Mouse (Mus musculus): ENCODE measurements around the gene Btbd10. TPM values are rescaled to one million over a fixed set of nuclear protein-coding genes. Genes with fewer than 3 reads are reported as not detected.
A peak's percentile ranks its signal among the peaks of the same experiment; 100 is the strongest.

The Btbd10 gene
- polyA plus RNA-seq (2016; fragmentation: Nextera tagmentation; extraction: Ambion mirVana), result 42.3 and 47.3 TPM in 2 replicates

GRCm38 (mm10) chr7:113368746-113369619, at the start of gene Btbd10:
Btbd10 (minus strand) TSS chr7:113369392.
- H3K4me1 ChIP-seq, result peaks cover 8% of the 10 kb centered on the region; the same call in 1 of the 2 replicates
- H3K36me3 ChIP-seq, result no peaks in the 10 kb centered on the region
- peak within 1 kb of the TSS; percentile 74 for H3K27ac ChIP-seq
- peak within 1 kb of the TSS; percentile 83 for H3K4me2 ChIP-seq (replicated peaks)
- H3K27me3 ChIP-seq (replicated peaks), result no peaks in the 10 kb centered on the region
- H3K4me3 ChIP-seq, result peak within 1 kb of the TSS; percentile 90
- peak; percentile 99 for ATAC-seq (ENCODE audit: low FRiP score, low read depth)
- under 1% methylated on average over 64 of the region's 64 CpGs for WGBS
- H3K9ac ChIP-seq, result peak within 1 kb of the TSS; percentile 88
- H3K9me3 ChIP-seq, result no peaks in the 10 kb centered on the region

GRCm38 (mm10) chr7:113416536-113416935, 47.3 kb upstream of the Btbd10 start:
- 76% methylated on average over 1 of the region's 1 CpGs for WGBS
- Histone ChIP-seq H3K4me1 (no peaks in the 10 kb centered on the region), H3K27me3 (replicated peaks) (no peaks in the 10 kb centered on the region), H3K9ac (no peak overlapping the region), H3K36me3 (no peaks in the 10 kb centered on the region), H3K4me2 (replicated peaks) (no peak overlapping the region), H3K9me3 (no peaks in the 10 kb centered on the region), H3K27ac (no peak overlapping the region), H3K4me3 (no peak overlapping the region)
- ATAC-seq (ENCODE audit: low FRiP score, low read depth), result no peak

DNA sequence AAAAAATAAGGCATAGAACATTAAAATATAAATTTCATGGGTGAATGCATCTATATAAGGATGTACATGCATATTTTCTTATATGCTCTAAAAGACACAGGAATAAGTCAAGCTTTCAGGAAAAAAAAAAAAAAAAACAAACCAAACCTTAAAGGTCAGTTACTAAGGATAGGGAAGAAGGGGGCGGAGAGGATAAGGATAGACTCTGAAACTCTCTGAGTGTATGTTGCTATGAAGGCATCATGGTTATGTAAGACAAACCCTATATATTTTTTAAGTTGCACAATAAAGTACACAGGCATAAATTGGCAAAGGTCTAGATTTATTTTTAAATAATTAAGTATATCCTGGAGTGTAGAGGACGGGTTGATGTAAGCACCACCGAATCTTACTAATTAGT, 46.1 kb upstream of the Btbd10 start:
- no peaks in the 10 kb centered on the region for H3K36me3 ChIP-seq
- H3K4me1 ChIP-seq, result no peaks in the 10 kb centered on the region
- no peaks in the 10 kb centered on the region for H3K9me3 ChIP-seq
- no peak overlapping the region for H3K27ac ChIP-seq
- no peaks in the 10 kb centered on the region for H3K27me3 ChIP-seq (replicated peaks)
- WGBS, result 95% methylated on average over 3 of the region's 3 CpGs
- ATAC-seq (ENCODE audit: low FRiP score, low read depth), result no peak
- no peak overlapping the region for H3K9ac ChIP-seq
- H3K4me2 ChIP-seq (replicated peaks), result no peak overlapping the region
- H3K4me3 ChIP-seq, result no peak overlapping the region

DNA sequence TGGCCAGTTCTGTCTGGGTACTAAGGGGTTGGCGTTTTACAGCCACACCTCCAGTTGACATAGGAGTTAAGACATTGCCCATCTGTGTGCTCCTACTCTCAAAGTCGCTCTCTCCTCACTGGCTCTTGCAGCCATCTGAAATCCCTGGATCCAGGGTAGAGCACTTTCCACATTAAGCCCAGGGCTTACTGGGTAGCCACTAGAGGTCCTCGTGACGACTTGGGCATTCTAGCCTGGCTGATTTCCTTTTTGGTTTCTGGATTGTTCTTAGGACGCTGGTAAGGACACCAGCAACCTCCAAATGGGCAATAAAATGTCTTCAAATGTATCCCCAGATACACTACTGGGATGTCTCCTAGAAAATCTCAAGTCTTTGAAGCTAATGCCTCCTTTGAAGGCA, 39.5 kb upstream of the Btbd10 start:
- H3K4me3 ChIP-seq, result no peak overlapping the region
- no peaks in the 10 kb centered on the region for H3K4me1 ChIP-seq
- H3K36me3 ChIP-seq, result no peaks in the 10 kb centered on the region
- no peaks in the 10 kb centered on the region for H3K27me3 ChIP-seq (replicated peaks)
- ATAC-seq (ENCODE audit: low FRiP score, low read depth), result no peak
- no peak overlapping the region for H3K4me2 ChIP-seq (replicated peaks)
- no peaks in the 10 kb centered on the region for H3K9me3 ChIP-seq
- no peak overlapping the region for H3K9ac ChIP-seq
- WGBS, result 55% methylated on average over 5 of the region's 5 CpGs
- H3K27ac ChIP-seq, result no peak overlapping the region

DNA sequence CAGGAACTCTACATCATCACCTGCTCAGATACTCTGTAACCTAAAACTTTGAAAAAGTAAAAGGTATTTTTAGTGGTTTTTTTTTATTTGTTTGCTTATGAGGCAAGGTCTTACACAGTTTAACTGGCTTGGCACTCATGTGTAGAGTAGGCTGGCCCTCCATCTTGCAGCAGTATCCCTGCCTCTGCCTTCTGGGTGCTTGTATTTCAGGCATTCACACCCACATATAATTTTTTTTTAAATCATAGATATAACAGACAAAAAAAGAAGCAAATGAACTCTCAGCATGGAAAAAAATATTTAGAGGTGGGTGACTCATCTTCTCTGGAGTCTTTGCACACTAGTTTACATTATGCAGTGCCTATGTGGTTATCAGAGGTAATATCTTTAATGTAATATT, 28.9 kb upstream of the Btbd10 start:
- Histone ChIP-seq H3K36me3 (no peaks in the 10 kb centered on the region), H3K4me1 (no peaks in the 10 kb centered on the region), H3K9ac (no peak overlapping the region), H3K27me3 (replicated peaks) (no peaks in the 10 kb centered on the region), H3K9me3 (no peaks in the 10 kb centered on the region), H3K27ac (no peak overlapping the region), H3K4me3 (no peak overlapping the region), H3K4me2 (replicated peaks) (no peak overlapping the region)
- no peak for ATAC-seq (ENCODE audit: low FRiP score, low read depth)

DNA sequence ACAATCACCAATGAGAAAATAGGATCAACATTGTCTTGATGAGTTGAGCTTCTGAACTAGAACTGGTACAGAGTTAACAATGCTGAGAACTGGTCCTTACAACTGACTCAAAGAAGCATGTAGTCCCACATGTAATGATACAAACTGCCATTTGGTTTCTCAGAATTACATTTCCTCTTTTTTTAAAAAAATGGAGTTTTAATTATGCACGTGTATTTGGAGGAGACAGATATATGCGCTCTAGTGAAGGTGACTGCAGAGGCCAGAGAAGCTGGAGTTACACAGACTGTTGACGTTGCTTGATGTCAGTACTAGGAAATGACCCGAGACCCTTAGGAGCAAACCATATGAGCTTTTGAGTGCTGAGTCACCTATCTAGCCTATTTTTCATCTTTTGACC, 27.5 kb upstream of the Btbd10 start:
- WGBS, result 90% methylated on average over 4 of the region's 4 CpGs
- Histone ChIP-seq H3K9ac (no peak overlapping the region), H3K4me2 (replicated peaks) (no peak overlapping the region), H3K36me3 (no peaks in the 10 kb centered on the region), H3K4me3 (no peak overlapping the region), H3K27ac (no peak overlapping the region), H3K27me3 (replicated peaks) (no peaks in the 10 kb centered on the region), H3K9me3 (no peaks in the 10 kb centered on the region), H3K4me1 (no peaks in the 10 kb centered on the region)
- ATAC-seq (ENCODE audit: low FRiP score, low read depth), result no peak

DNA sequence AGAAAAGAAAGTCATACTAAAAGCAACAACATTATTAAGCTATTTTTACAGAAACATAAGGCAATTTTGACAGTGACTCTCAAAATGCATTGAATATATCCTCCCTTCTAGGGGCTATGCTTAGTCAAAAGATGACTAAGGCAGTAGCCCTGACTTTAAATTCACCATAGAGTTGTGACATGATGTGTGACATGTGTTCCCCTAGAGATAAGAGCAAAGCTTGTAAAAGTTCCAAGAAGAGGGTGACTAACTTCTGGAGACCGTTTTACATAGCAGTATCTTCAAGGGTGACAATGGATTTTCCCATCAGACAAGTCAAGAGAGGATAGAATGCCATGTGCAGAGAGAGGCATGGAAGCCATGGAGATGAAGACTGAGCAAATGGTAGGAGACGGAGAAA, 22.4 kb upstream of the Btbd10 start:
- no peak for ATAC-seq (ENCODE audit: low FRiP score, low read depth)
- WGBS, result 86% methylated on average over 2 of the region's 2 CpGs
- Histone ChIP-seq H3K27ac (no peak overlapping the region), H3K9me3 (no peaks in the 10 kb centered on the region), H3K9ac (no peak overlapping the region), H3K36me3 (no peaks in the 10 kb centered on the region), H3K4me2 (replicated peaks) (no peak overlapping the region), H3K27me3 (replicated peaks) (no peaks in the 10 kb centered on the region), H3K4me1 (no peaks in the 10 kb centered on the region), H3K4me3 (no peak overlapping the region)

- Histone ChIP-seq H3K9ac (no peak within 1 kb of the TSS), H3K27me3 (replicated peaks) (no peaks in the 10 kb centered on the region), H3K9me3 (no peaks in the 10 kb centered on the region), H3K36me3 (no peaks in the 10 kb centered on the region), H3K4me3 (no peak within 1 kb of the TSS), H3K4me1 (no peaks in the 10 kb centered on the region), H3K27ac (no peak within 1 kb of the TSS), H3K4me2 (replicated peaks) (no peak within 1 kb of the TSS)
- ATAC-seq (ENCODE audit: low FRiP score, low read depth), result no peak
- WGBS, result 88% methylated on average over 2 of the region's 2 CpGs
Measured at GRCm38 (mm10) chr7:113388470-113388869, 19.3 kb upstream of the Btbd10 start, which contains the start of gene Pth. Pth (minus strand) TSS chr7:113388570.

- H3K27ac ChIP-seq, result no peak overlapping the region
- H3K27me3 ChIP-seq (replicated peaks), result no peaks in the 10 kb centered on the region
- H3K36me3 ChIP-seq, result no peaks in the 10 kb centered on the region
- H3K4me2 ChIP-seq (replicated peaks), result no peak overlapping the region
- no peaks in the 10 kb centered on the region for H3K9me3 ChIP-seq
- 29% methylated on average over 7 of the region's 7 CpGs for WGBS
- H3K4me1 ChIP-seq, result no peaks in the 10 kb centered on the region
- ATAC-seq (ENCODE audit: low FRiP score, low read depth), result peak; percentile 53; the same call in 1 of the 2 replicates
- no peak overlapping the region for H3K4me3 ChIP-seq
- no peak overlapping the region for H3K9ac ChIP-seq
Measured at GRCm38 (mm10) chr7:113377875-113378658, 8.9 kb upstream of the Btbd10 start.

DNA sequence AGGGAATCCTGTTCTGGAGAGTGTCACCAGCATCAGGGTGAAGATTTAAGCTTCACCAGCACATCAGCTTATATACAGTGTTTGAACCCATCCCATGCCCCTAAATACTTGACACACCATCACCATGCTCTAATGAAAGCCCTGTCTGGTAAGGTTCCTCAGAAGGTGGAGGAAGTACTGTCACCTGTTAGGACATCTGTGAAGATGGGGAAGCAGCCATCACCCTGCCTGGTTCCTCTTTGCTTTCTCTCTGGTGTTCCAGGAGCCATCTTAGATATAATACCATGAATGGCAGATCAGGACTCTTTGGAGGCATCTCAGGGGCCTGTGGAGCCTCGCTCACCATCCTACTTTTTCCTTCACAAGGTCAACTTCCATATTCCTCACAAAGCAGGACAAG, 3.5 kb upstream of the Btbd10 start:
- H3K4me3 ChIP-seq, result no peak overlapping the region
- ATAC-seq (ENCODE audit: low FRiP score, low read depth), result no peak
- 81% methylated on average over 1 of the region's 1 CpGs for WGBS

DNA sequence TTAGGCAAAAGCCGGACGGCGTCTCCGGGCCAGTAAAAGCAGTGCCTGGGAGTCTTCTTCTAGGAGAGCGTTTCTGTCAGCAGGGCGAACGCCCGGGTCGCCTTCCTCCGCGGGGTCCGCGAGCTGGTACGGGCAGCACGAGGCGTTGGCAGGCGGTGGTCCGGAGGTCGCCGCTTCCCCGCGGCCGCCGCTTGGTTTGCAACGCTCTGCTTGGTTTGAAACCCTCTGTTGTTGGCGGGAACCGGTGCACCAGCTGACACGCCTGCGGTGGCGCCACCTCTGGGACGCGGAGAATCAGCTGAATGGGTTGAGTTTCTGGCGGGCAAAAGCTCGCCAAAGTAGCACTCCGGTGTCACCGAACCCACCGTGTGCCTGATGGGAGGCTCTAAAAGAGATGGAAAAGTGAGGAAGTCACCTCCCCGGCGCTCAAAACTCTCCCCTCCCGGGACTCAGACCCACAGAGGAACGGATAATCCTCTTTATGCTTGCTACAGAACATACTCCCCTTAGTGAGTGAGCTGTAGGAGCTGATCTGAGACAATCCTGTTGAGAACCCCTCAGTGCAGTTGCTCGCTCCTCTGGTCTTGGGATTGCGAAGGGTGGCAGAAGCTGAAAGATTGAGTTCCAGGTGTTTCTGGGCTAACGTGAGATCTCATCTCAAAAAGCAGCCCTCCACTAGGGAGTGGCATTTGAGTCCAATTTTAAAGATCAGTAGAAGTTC, 588 bp upstream of the Btbd10 start:
- Histone ChIP-seq H3K9me3 (no peaks in the 10 kb centered on the region), H3K36me3 (no peaks in the 10 kb centered on the region), H3K4me3 (peak overlapping the region; percentile 90), H3K9ac (peak overlapping the region; percentile 73), H3K27ac (peak overlapping the region; percentile 64), H3K4me2 (replicated peaks) (peak overlapping the region; percentile 83), H3K4me1 (peaks cover 8% of the 10 kb centered on the region; the same call in 1 of the 2 replicates), H3K27me3 (replicated peaks) (no peaks in the 10 kb centered on the region)
- WGBS, result under 1% methylated on average over 44 of the region's 44 CpGs
- peak; percentile 75 for ATAC-seq (ENCODE audit: low FRiP score, low read depth)

More for the DNA sequence above, 3.5 kb upstream of the Btbd10 start:
- Histone ChIP-seq H3K36me3 (no peaks in the 10 kb centered on the region), H3K4me2 (replicated peaks) (no peak overlapping the region), H3K9ac (no peak overlapping the region), H3K4me1 (peaks cover 8% of the 10 kb centered on the region; the same call in 1 of the 2 replicates), H3K27ac (no peak overlapping the region), H3K27me3 (replicated peaks) (no peaks in the 10 kb centered on the region), H3K9me3 (no peaks in the 10 kb centered on the region)

- Histone ChIP-seq H3K4me2 (replicated peaks) (no peak overlapping the region), H3K36me3 (no peaks in the 10 kb centered on the region), H3K27me3 (replicated peaks) (no peaks in the 10 kb centered on the region), H3K27ac (no peak overlapping the region), H3K9me3 (no peaks in the 10 kb centered on the region), H3K4me3 (no peak overlapping the region), H3K4me1 (peaks cover 8% of the 10 kb centered on the region; the same call in 1 of the 2 replicates), H3K9ac (no peak overlapping the region)
- no peak for ATAC-seq (ENCODE audit: low FRiP score, low read depth)
- 82% methylated on average over 4 of the region's 4 CpGs for WGBS
Measured at GRCm38 (mm10) chr7:113367440-113367839, 1.8 kb downstream of the Btbd10 start.

All from neural tube, embryonic 12.5 days (tissue).